ENCODE assay signal across 20 mouse cellular contexts in the genomic region with DNA sequence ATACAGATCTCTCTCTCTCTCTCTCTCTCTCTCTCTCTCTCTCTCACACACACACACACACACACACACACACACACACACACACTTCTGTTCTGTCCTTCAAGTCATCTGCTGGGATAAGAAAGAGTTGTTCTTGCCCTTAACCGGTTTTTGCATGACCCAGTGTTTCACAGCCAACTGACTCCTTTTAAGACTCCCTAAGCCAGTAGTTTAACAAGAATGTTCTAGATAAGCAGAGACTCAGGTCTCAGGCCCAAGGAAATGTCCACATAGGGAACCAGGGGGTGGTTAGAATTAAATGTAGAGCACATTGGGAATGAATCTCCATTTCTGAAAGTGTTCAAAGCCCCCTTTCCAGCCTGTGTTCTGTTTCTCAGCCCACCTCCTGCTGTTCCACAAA.
DNase-seq lines count a peak whose midpoint lies in the region; ATAC-seq and TF ChIP-seq lines count a peak whose summit lies in the region.
"Had no signal": no experiment of that assay in that cellular context is flagged by ENCODE, and none has a peak within 500 bp of the region (broad histone marks: within the 10 kb centered on the region; RNA-seq: fewer than 3 reads in every experiment).

No protein-coding gene starts in this region.

- 59% methylated on average over 1 of the region's 1 CpGs for WGBS in hindbrain, embryonic 12.5 days
- WGBS in hindbrain, postnatal 0 days: 50% methylated on average over 1 of the region's 1 CpGs
- 60% methylated on average over 1 of the region's 1 CpGs for WGBS in lung, embryonic 15.5 days
- 63% methylated on average over 1 of the region's 1 CpGs for WGBS in embryonic facial prominence, embryonic 13.5 days
- 44% methylated on average over 1 of the region's 1 CpGs for WGBS in limb, embryonic 12.5 days

- H3K4me1 ChIP-seq in hindbrain, embryonic 12.5 days: peaks cover 9% of the 10 kb centered on the region; the same call in 1 of the 2 replicates
- no peaks in the 10 kb centered on the region for H3K4me1 ChIP-seq in hindbrain, postnatal 0 days (ENCODE audit: insufficient read depth, low read length)
- peaks cover 7% of the 10 kb centered on the region for H3K4me1 ChIP-seq in lung, embryonic 15.5 days
- peaks cover 47% of the 10 kb centered on the region for H3K4me1 ChIP-seq in embryonic facial prominence, embryonic 13.5 days
- peaks cover 53% of the 10 kb centered on the region for H3K4me1 ChIP-seq in limb, embryonic 12.5 days (replicated peaks)

- no peak for DNase-seq in hindbrain, postnatal 0 days (ENCODE audit: low spot score)
- no peak for DNase-seq in lung, postnatal 36 days
- no peak for DNase-seq in adrenal gland, adult 18-20 months (ENCODE audit: low spot score in 2 of 2)
- no peak for DNase-seq in thymus, postnatal 0 days (ENCODE audit: low spot score)
- DNase-seq: adrenal gland, postnatal 10 days; cerebellum, adult 11 months; cerebellum, adult 8-10 months; cerebellum, postnatal 14 days; gastrocnemius, postnatal 14 days; heart, postnatal 36 days had no signal

- ATAC-seq in hindbrain, embryonic 12.5 days (ENCODE audit: low FRiP score): no peak
- no peak for ATAC-seq in hindbrain, postnatal 0 days
- ATAC-seq in lung, embryonic 15.5 days (ENCODE audit: borderline replicate concordance, extremely low read depth, low FRiP score, low TSS enrichment): no peak
- ATAC-seq in embryonic facial prominence, embryonic 13.5 days (ENCODE audit: insufficient number of reproducible peaks, insufficient read depth, low FRiP score, low TSS enrichment, low read depth): no peak
- ATAC-seq in limb, embryonic 12.5 days (ENCODE audit: insufficient number of reproducible peaks, insufficient read depth, low FRiP score, low TSS enrichment, low read depth): no peak
- ATAC-seq: forebrain, embryonic 16.5 days; hindbrain, embryonic 16.5 days had no signal

- no peaks in the 10 kb centered on the region for H3K27me3 ChIP-seq in hindbrain, embryonic 12.5 days
- H3K27me3 ChIP-seq in hindbrain, postnatal 0 days (ENCODE audit: insufficient read depth, low read length): no peaks in the 10 kb centered on the region
- no peaks in the 10 kb centered on the region for H3K27me3 ChIP-seq in lung, embryonic 15.5 days
- no peaks in the 10 kb centered on the region for H3K27me3 ChIP-seq in embryonic facial prominence, embryonic 13.5 days
- no peaks in the 10 kb centered on the region for H3K27me3 ChIP-seq in limb, embryonic 12.5 days
- H3K27me3 ChIP-seq: embryonic facial prominence, embryonic 15.5 days; forebrain, embryonic 12.5 days; heart, embryonic 13.5 days had no signal

- H3K36me3 ChIP-seq in hindbrain, embryonic 12.5 days: no peaks in the 10 kb centered on the region
- no peaks in the 10 kb centered on the region for H3K36me3 ChIP-seq in hindbrain, postnatal 0 days (ENCODE audit: insufficient read depth, low read length)
- H3K36me3 ChIP-seq in lung, embryonic 15.5 days: no peaks in the 10 kb centered on the region
- 0 out of 2 replicates have a peak, but pooled peaks cover 3% of the 10 kb centered on the region for H3K36me3 ChIP-seq in embryonic facial prominence, embryonic 13.5 days
- H3K36me3 ChIP-seq in limb, embryonic 12.5 days: peaks cover 35% of the 10 kb centered on the region
- H3K36me3 ChIP-seq: embryonic facial prominence, embryonic 15.5 days; forebrain, embryonic 12.5 days; heart, embryonic 13.5 days had no signal

- H3K9ac ChIP-seq in hindbrain, embryonic 12.5 days: no peak overlapping the region
- no peak overlapping the region for H3K9ac ChIP-seq in hindbrain, postnatal 0 days (replicated peaks; ENCODE audit: low read length)
- H3K9ac ChIP-seq in lung, embryonic 15.5 days: no peak overlapping the region
- no peak overlapping the region for H3K9ac ChIP-seq in embryonic facial prominence, embryonic 13.5 days
- no peak overlapping the region for H3K9ac ChIP-seq in limb, embryonic 12.5 days (replicated peaks)
- H3K9ac ChIP-seq: embryonic facial prominence, embryonic 15.5 days; forebrain, embryonic 12.5 days; heart, embryonic 13.5 days had no signal

- TF ChIP-seq CTCF in hindbrain, postnatal 0 days (IDR thresholded peaks at IDR 0.05; ENCODE audit: low read depth): no peak

- H3K4me3 ChIP-seq in hindbrain, embryonic 12.5 days: no peak overlapping the region
- H3K4me3 ChIP-seq in hindbrain, postnatal 0 days (ENCODE audit: low read length): no peak overlapping the region
- no peak overlapping the region for H3K4me3 ChIP-seq in lung, embryonic 15.5 days
- H3K4me3 ChIP-seq in embryonic facial prominence, embryonic 13.5 days: no peak overlapping the region
- no peak overlapping the region for H3K4me3 ChIP-seq in limb, embryonic 12.5 days (replicated peaks)
- H3K4me3 ChIP-seq: embryonic facial prominence, embryonic 15.5 days; erythroblast, embryonic 14.5 days; forebrain, embryonic 12.5 days; heart, embryonic 13.5 days had no signal

- no peak overlapping the region for H3K4me2 ChIP-seq in hindbrain, embryonic 12.5 days (replicated peaks)
- no peak overlapping the region for H3K4me2 ChIP-seq in hindbrain, postnatal 0 days (ENCODE audit: low read depth, low read length)
- H3K4me2 ChIP-seq in lung, embryonic 15.5 days: no peak overlapping the region
- no peak overlapping the region for H3K4me2 ChIP-seq in embryonic facial prominence, embryonic 13.5 days
- H3K4me2 ChIP-seq in limb, embryonic 12.5 days: no peak overlapping the region
- H3K4me2 ChIP-seq: embryonic facial prominence, embryonic 15.5 days; forebrain, embryonic 12.5 days had no signal

- 0 out of 2 replicates have a peak overlapping the region, but pooled peaks have one; percentile 23 for H3K27ac ChIP-seq in hindbrain, embryonic 12.5 days
- H3K27ac ChIP-seq in hindbrain, postnatal 0 days: no peak overlapping the region
- peak overlapping the region; percentile 46; the same call in 1 of the 2 replicates for H3K27ac ChIP-seq in lung, embryonic 15.5 days
- H3K27ac ChIP-seq in embryonic facial prominence, embryonic 13.5 days: 0 out of 2 replicates have a peak overlapping the region, but pooled peaks have one; percentile 57
- H3K27ac ChIP-seq in limb, embryonic 12.5 days: peak overlapping the region; percentile 73
- H3K27ac ChIP-seq: embryonic facial prominence, embryonic 15.5 days; forebrain, embryonic 12.5 days; heart, embryonic 13.5 days had no signal

- 0 out of 2 replicates have a peak, but pooled peaks cover 2% of the 10 kb centered on the region for H3K9me3 ChIP-seq in hindbrain, embryonic 12.5 days (replicated peaks)
- no peaks in the 10 kb centered on the region for H3K9me3 ChIP-seq in hindbrain, postnatal 0 days (ENCODE audit: low read length)
- no peaks in the 10 kb centered on the region for H3K9me3 ChIP-seq in lung, embryonic 15.5 days
- H3K9me3 ChIP-seq in embryonic facial prominence, embryonic 13.5 days: no peaks in the 10 kb centered on the region
- no peaks in the 10 kb centered on the region for H3K9me3 ChIP-seq in limb, embryonic 12.5 days
- H3K9me3 ChIP-seq: embryonic facial prominence, embryonic 15.5 days; forebrain, embryonic 12.5 days; heart, embryonic 13.5 days had no signal
